Mouse (Mus musculus) retina, embryonic 14.5 days (tissue): Measurements from ENCODE around the gene Crlf1.

ENCODE experiments used
- DNase-seq: peaks from one replicate; pipeline ENCODE4 v3.0.0-alpha.2; 2015; ENCODE audit warnings: low spot score

Gene Crlf1

GRCm38 (mm10) chr8:70551558-70552161, 58.7 kb downstream of the Crlf1 start:
- DNase-seq, result no peak

DNA sequence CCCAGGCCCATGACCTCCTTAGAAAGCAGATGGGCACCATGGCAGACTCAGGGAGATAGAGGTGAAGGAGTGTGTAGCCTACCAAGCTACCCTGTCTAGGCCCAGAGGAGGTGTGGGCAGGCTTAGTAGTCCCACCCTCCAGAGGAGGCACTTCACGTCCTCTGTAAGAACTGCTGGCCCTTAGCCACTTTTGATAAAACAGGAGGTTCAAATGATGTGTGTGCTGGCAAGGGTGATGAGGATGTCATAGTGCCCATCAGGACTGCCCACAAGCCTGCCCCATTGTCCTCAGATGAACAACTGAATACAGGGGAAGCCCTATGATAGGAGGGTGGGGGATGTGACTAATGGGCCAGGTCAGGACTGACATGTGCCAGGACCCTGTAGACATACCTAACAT, 59.9 kb downstream of the Crlf1 start:
- DNase-seq, result no peak
